Mouse (Mus musculus) erythroblast, embryonic 14.5 days (primary cell): ENCODE data around the gene Aspdh. TPM values are rescaled to one million over a fixed set of nuclear protein-coding genes. Genes with fewer than 3 reads are reported as not detected.

ENCODE experiments used
- H3K27me3 ChIP-seq: 2 replicates; pipeline ENCODE4 v1.6.1; 2012; ENCODE audit warnings: inconsistent platforms; ENCODE audit not compliant: control insufficient read depth
- H3K36me3 ChIP-seq: 2 replicates; pipeline ENCODE4 v1.6.1; 2012; ENCODE audit warnings: mild to moderate bottlenecking, inconsistent platforms; ENCODE audit not compliant: control insufficient read depth
- H3K4me1 ChIP-seq: 2 replicates; pipeline ENCODE4 v1.6.1; 2012; ENCODE audit warnings: inconsistent platforms; ENCODE audit not compliant: control insufficient read depth
- H3K4me3 ChIP-seq: replicated peaks from 2 replicates; pipeline ENCODE3; 2012; ENCODE audit warnings: moderate library complexity, mild to moderate bottlenecking, inconsistent platforms
- H3K9me3 ChIP-seq: 2 replicates; pipeline ENCODE4 v1.6.1; 2012; ENCODE audit warnings: low read length, inconsistent platforms, mixed read lengths; ENCODE audit not compliant: control insufficient read depth
- GATA1 ChIP-seq: IDR thresholded peaks from 2 replicates; pipeline ENCODE4 v1.6.1; 2012; ENCODE audit warnings: low read length, inconsistent platforms, mixed read lengths
- TAL1 ChIP-seq: IDR thresholded peaks from 3 replicates; pipeline ENCODE4 v1.6.1; 2012; ENCODE audit warnings: low read length, inconsistent platforms, mixed read lengths
- polyA plus RNA-seq: library from polyadenylated mRNA; stranded (reverse); fragments of >175 nt; gene quantifications from 2 replicates; pipeline ENCODE4 v1.2.3, GENCODE M21; 2012

Aspdh gene
- polyA plus RNA-seq, 1 experiment, result 0.17 TPM

DNA sequence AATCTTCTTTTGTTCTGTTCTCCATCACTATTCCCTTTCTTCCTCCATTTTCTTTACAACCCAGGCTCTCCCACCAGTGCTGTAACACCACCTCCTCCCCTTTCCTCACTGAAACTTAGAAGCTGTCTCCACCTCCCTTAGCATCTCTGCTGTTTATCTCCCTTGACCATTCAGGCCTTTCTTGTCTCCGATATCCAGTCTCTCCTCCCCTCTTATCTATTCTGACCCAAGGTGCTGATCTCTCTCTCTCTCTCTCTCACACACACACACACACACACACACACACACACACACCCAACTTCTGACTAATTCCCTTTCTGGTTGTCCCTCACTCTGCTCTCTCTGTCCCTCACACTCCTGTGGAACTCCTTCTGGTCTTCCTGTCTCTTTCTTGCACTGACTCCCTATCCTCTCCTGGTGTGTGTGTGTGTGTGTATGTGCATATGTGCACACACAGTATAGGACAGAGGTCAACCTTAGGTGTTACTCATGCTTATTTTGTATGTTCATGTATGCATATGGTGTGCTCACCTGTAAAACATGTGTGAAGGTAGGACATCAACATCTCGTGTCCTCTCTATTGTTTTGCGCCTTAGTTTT is 17.7 kb downstream of the Aspdh start:
- Histone ChIP-seq H3K9me3 (peaks cover 6% of the 10 kb centered on the region), H3K4me3 (peak overlapping the region; percentile 48), H3K4me1 (peaks cover 80% of the 10 kb centered on the region), H3K36me3 (peaks cover 34% of the 10 kb centered on the region), H3K27me3 (peaks cover 40% of the 10 kb centered on the region)
- TF ChIP-seq GATA1 (peak; percentile 74), TAL1 (peak; percentile 63; the same call in 2 of the 3 replicates)

DNA sequence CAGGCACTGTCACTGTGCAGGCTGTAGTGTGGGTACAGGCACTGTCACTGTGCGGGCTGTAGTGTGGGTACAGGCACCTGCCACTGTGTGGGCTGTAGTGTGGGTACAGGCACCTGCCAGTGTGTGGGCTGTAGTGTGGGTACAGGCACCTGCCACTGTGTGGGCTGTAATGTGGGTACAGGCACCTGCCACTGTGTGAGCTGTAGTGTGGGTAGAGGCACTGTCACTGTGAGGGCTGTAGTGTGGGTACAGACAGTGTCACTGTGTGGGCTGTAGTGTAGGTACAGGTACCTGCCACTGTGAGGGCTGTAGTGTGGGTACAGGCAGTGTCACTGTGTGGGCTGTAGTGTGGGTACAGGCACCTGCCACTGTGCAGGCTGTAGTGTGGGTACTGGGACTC is 18.9 kb downstream of the Aspdh start:
- H3K36me3 ChIP-seq, result peaks cover 45% of the 10 kb centered on the region
- H3K9me3 ChIP-seq, result peaks cover 6% of the 10 kb centered on the region
- H3K27me3 ChIP-seq, result peaks cover 29% of the 10 kb centered on the region
- H3K4me1 ChIP-seq, result peaks cover 77% of the 10 kb centered on the region
- TF ChIP-seq GATA1, result no peak
- no peak for TF ChIP-seq TAL1
- H3K4me3 ChIP-seq, result peak overlapping the region; percentile 28

DNA sequence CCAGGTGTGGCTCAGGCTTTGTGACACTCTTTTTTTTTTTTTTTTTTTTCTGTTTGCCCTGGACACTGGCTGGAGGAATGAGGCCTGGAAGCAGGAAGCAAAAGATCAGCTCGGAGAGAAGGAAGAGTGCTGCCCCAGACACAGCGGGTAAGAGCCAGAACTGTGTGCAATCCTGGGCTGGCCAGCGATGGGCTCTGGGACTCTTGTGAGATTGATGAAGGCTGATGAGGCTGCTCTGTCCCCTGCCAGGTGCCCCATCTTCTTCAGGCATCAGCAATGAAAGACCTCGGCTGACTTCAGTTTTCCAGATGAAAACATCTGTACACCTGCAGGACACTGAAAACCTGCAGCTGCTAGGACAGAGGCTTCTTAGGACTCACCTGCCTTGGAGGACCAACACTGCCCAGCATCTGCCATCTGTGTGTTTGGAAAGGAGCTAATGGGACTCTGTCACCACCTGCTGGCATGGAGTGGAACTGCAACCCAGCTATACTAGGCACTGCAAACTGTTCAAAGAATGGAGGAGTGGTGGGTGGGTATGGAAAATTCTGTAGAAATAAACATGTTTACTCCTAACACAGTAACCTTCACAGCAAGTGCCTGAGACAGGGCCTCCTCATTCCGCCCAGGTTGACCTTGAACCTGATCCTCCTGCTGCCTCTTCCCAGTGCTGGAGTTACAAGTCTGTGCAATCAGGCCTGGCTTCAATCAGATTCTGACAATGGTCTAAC is 19.8 kb downstream of the Aspdh start:
- H3K4me3 ChIP-seq, result peak overlapping the region; percentile 12
- H3K4me1 ChIP-seq, result peaks cover 68% of the 10 kb centered on the region
- peaks cover 20% of the 10 kb centered on the region for H3K27me3 ChIP-seq
- TF ChIP-seq GATA1 (no peak), TAL1 (no peak)
- peaks cover 53% of the 10 kb centered on the region for H3K36me3 ChIP-seq
- H3K9me3 ChIP-seq, result peaks cover 6% of the 10 kb centered on the region

DNA sequence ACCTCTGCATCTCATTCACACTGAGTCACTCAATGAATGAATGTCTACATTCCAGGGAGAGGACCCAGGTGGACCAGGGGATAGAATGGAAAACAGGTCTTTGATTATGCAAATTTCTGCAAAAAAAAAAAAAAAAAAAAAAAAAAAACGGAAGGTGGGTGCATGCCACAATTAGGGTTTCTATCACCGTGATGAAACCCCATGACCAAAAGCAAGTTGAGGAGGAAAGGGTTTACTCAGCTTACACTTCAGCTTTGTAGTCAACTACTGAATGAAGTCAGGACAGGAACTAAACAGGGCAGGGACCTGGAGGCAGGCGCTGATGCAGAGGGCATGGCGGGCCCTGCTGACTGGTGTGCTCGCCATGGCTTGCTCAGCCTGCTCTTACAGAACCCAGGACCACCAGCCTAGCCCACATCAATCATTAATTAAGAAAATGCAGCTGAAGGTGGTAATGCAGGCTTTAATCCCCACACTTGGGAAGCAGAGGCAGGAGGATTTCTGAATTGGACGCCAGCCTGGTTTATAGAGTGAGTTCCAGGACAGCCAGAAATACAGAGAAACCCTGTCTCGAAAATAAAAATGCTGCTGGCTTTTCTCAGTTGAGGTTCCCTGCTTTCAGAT is 20.5 kb downstream of the Aspdh start:
- H3K4me3 ChIP-seq, result no peak overlapping the region
- H3K9me3 ChIP-seq, result peaks cover 6% of the 10 kb centered on the region
- peaks cover 64% of the 10 kb centered on the region for H3K4me1 ChIP-seq
- H3K27me3 ChIP-seq, result peaks cover 13% of the 10 kb centered on the region
- peaks cover 60% of the 10 kb centered on the region for H3K36me3 ChIP-seq
- TF ChIP-seq GATA1 (no peak), TAL1 (no peak)

DNA sequence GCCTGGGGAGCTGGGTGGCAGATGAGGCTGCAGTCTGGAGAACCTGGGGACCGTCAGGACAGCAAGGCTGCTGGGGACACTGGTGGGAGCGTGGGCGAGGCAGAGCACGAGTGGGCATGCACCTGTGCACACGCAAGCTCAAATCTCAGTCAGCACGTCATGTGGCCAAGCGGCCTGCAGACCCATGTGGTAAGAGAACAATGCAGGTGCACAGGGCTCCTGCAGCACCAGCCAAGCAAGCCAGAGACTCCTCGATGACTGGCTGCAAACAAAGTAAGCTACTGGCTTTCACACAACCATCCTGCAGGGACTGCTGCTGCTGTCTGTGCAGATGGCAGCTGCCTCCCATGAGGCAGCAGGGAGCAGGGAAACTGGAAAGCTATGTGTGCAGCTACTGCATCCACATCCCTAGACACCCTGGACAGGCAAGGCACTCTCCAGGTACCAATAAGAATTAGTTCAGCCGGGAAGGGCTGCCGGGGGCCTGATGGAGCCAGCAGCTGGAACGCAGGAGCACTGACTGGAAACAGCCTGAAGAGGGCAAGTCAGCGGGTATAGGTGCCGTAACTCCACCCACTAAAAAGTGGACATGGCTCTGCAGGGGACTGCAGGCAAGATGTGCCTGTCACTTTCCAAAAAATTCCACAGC is 21.9 kb downstream of the Aspdh start:
- H3K9me3 ChIP-seq, result peaks cover 6% of the 10 kb centered on the region
- no peak overlapping the region for H3K4me3 ChIP-seq
- peaks cover 56% of the 10 kb centered on the region for H3K4me1 ChIP-seq
- peaks cover 74% of the 10 kb centered on the region for H3K36me3 ChIP-seq
- TF ChIP-seq TAL1 (no peak), GATA1 (no peak)
- peaks cover 3% of the 10 kb centered on the region for H3K27me3 ChIP-seq

DNA sequence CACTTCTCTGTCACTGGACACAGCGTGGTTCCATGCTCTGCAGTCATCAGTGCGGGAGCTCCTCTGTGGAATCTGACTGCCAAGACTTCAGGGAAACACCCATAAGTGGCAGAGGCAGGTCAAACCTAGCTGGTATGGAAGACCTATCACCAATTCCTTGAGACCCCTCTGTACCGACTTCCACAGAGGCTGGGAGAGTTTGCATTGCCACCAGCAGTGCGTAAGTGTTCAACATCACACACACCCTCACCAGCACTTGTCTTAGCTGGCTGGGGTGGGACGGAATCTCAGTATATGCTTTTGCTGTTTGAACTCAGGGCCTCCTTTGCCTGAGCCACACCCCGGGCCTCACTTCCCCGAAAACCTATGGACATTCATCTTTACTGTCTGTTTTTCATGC is 22.7 kb downstream of the Aspdh start:
- no peaks in the 10 kb centered on the region for H3K27me3 ChIP-seq
- peaks cover 6% of the 10 kb centered on the region for H3K9me3 ChIP-seq
- TF ChIP-seq GATA1, result no peak
- TF ChIP-seq TAL1, result no peak
- H3K4me1 ChIP-seq, result peaks cover 54% of the 10 kb centered on the region
- peaks cover 83% of the 10 kb centered on the region for H3K36me3 ChIP-seq
- H3K4me3 ChIP-seq, result no peak overlapping the region

DNA sequence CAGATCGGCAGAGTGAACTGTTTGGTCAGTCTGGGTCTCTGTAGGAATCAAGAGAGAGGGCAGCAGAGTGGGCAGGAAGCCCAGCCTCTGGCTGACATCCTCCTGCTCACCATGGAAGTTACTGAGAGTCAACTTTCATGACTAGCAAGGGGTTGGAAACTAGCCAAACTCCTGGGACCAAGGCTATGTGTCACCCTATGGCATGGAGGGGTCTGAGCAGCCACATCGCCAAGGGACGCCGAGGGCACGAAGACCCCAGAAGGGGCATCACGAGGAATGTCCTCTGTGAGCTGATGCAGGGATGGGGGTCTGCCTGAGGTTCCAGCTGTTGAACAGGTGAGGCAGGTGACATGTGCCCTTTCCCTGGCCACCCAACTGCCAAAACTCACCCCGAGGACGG is 23.4 kb downstream of the Aspdh start:
- no peaks in the 10 kb centered on the region for H3K27me3 ChIP-seq
- peaks cover 54% of the 10 kb centered on the region for H3K4me1 ChIP-seq
- peaks cover 87% of the 10 kb centered on the region for H3K36me3 ChIP-seq
- TF ChIP-seq TAL1 (no peak), GATA1 (no peak)
- H3K4me3 ChIP-seq, result no peak overlapping the region
- H3K9me3 ChIP-seq, result peaks cover 6% of the 10 kb centered on the region

DNA sequence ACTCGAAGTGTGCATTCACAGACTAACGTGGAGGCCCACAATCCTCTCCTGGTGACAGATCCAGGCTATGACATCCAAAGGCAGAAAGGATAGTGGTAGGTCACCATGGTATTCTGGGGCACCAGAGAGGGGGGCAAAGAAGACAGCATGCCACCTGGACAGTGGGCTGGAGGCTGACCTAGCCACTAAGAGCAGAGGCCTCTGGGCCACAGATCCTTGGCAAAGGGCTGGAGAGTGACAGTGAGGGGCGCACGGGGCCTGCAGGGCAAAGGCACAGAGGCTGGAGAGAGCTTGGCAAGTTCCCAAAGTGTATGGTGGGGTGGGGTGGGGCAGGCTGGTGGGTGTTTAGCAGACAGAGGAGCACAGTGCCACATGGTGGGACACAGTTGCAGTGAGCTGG is 25.1 kb downstream of the Aspdh start:
- Histone ChIP-seq H3K4me1 (peaks cover 53% of the 10 kb centered on the region), H3K36me3 (peaks cover 86% of the 10 kb centered on the region), H3K27me3 (no peaks in the 10 kb centered on the region), H3K9me3 (no peaks in the 10 kb centered on the region), H3K4me3 (no peak overlapping the region)
- no peak for TF ChIP-seq GATA1
- no peak for TF ChIP-seq TAL1

DNA sequence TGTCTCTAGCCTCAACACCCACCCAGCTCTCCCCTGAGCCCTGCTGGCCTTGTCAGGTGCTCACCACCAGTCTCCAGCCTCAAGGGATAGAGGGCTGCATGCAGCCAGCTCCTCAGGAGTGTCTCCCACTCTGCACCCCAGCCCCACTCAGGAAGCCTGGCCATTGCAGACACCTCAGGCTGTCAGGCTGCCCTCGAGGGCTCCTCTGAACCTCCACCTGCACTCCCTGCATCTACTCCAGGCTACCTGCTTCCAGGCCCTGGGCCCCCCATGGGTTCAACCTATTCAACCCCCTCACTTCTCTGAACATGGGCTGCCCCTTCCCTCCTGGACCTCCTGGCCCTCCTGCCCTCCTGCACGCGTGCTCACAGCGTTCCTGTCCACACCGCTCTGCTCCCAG is 26.2 kb downstream of the Aspdh start:
- no peaks in the 10 kb centered on the region for H3K27me3 ChIP-seq
- no peak for TF ChIP-seq GATA1
- no peak for TF ChIP-seq TAL1
- H3K4me3 ChIP-seq, result no peak overlapping the region
- H3K36me3 ChIP-seq, result peaks cover 82% of the 10 kb centered on the region
- peaks cover 56% of the 10 kb centered on the region for H3K4me1 ChIP-seq
- H3K9me3 ChIP-seq, result no peaks in the 10 kb centered on the region
